Mouse (Mus musculus) small intestine, adult 2 months (tissue): ENCODE measurements at regions not wholly inside any gene's neighbourhood (a gene's known extent, or its start where the extent isn't known, plus 50 kb on each side); places are given as distances from the start of the nearest gene placed in this dataset.

Experiments
- H3K27ac ChIP-seq: fragments of 200-500 bp; 2 replicates; pipeline ENCODE4 v1.5.1; 2012; ENCODE audit warnings: low read depth, low read length, control low read depth, inconsistent platforms; ENCODE audit not compliant: insufficient read depth
- H3K27me3 ChIP-seq: fragments of 200-500 bp; 2 replicates; pipeline ENCODE4 v1.6.1; 2012; ENCODE audit warnings: mild to moderate bottlenecking, moderate library complexity, low read length, inconsistent platforms; ENCODE audit not compliant: control insufficient read depth, insufficient read depth
- H3K36me3 ChIP-seq: fragments of 200-500 bp; 2 replicates; pipeline ENCODE4 v1.6.1; 2012; ENCODE audit warnings: mild to moderate bottlenecking, low read length, control low read depth, inconsistent platforms; ENCODE audit not compliant: control insufficient read depth, insufficient read depth
- H3K4me1 ChIP-seq: fragments of 200-500 bp; 2 replicates; pipeline ENCODE4 v1.6.1; 2012; ENCODE audit warnings: low read length, inconsistent platforms, mixed read lengths; ENCODE audit not compliant: control insufficient read depth, insufficient read depth, insufficient read length
- H3K4me3 ChIP-seq: fragments of 200-500 bp; 2 replicates; pipeline ENCODE4 v1.5.1; 2012; ENCODE audit warnings: low read depth, mild to moderate bottlenecking, control low read depth, inconsistent platforms, low read length, moderate library complexity
- CTCF ChIP-seq: fragments of 200-500 bp; IDR thresholded peaks from 2 replicates; pipeline ENCODE4 v1.5.1; 2012; ENCODE audit warnings: low read depth, mild to moderate bottlenecking, control low read depth, inconsistent platforms, low read length, moderate library complexity, mixed read lengths; ENCODE audit not compliant: insufficient replicate concordance, insufficient read length; ENCODE audit errors: extremely low read depth
- POLR2A ChIP-seq: fragments of 200-500 bp; IDR thresholded peaks from 2 replicates; pipeline ENCODE4 v1.6.1; 2012; ENCODE audit warnings: low read depth, mild to moderate bottlenecking, control low read depth, inconsistent platforms, low read length, moderate library complexity
- WGBS: fragments of 180-500 bp; shearing (Covaris S2); methylation state at CpG from one replicate; pipeline ENCODE4 v1.1.7; 2018; 5-methylcytosine and 5-hydroxymethylcytosine counted together

GRCm38 (mm10) chr5:51757864-51758263, 190.3 kb upstream of the Ppargc1a start:
- Histone ChIP-seq H3K27ac (no peak overlapping the region), H3K4me3 (no peak overlapping the region), H3K36me3 (no peaks in the 10 kb centered on the region), H3K27me3 (no peaks in the 10 kb centered on the region), H3K4me1 (no peaks in the 10 kb centered on the region)
- TF ChIP-seq POLR2A, result no peak
- no peak for TF ChIP-seq CTCF
- WGBS, result 78% methylated on average over 2 of the region's 2 CpGs

- Histone ChIP-seq H3K27ac (no peak overlapping the region), H3K4me3 (no peak overlapping the region), H3K4me1 (no peaks in the 10 kb centered on the region), H3K36me3 (no peaks in the 10 kb centered on the region), H3K27me3 (no peaks in the 10 kb centered on the region)
- no peak for TF ChIP-seq CTCF
- no peak for TF ChIP-seq POLR2A
- WGBS, result 52% methylated on average over 4 of the region's 4 CpGs
Measured at GRCm38 (mm10) chr5:51752024-51752423, 184.5 kb upstream of the Ppargc1a start.

DNA sequence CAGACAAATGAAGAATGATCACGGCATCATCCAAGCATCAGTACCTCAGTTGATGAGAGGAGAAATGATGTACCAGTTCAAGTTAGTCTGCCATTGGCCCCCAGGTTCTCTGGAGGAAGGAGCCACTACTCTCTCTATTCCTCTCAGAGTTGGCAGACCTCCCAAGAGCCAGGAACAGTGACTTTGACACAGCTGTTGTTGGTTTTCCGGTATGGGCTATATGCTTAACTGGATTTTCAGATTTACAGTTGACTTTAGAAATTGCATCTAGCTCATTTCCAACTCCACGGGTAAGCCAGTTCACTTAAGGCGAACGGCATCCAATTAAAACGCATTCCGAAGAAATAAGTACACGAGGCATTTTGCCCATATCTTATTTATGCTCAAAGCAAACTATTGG, 182.9 kb upstream of the Ppargc1a start:
- Histone ChIP-seq H3K36me3 (no peaks in the 10 kb centered on the region), H3K27ac (no peak overlapping the region), H3K4me1 (no peaks in the 10 kb centered on the region), H3K4me3 (no peak overlapping the region), H3K27me3 (no peaks in the 10 kb centered on the region)
- 81% methylated on average over 8 of the region's 8 CpGs for WGBS
- TF ChIP-seq POLR2A (no peak), CTCF (no peak)

GRCm38 (mm10) chr5:51740893-51741292, 173.4 kb upstream of the Ppargc1a start:
- 97% methylated on average over 8 of the region's 8 CpGs for WGBS

GRCm38 (mm10) chr5:51730241-51730640, 162.7 kb upstream of the Ppargc1a start:
- Histone ChIP-seq H3K27ac (no peak overlapping the region), H3K36me3 (no peaks in the 10 kb centered on the region), H3K4me3 (no peak overlapping the region), H3K4me1 (no peaks in the 10 kb centered on the region), H3K27me3 (no peaks in the 10 kb centered on the region)
- 92% methylated on average over 1 of the region's 1 CpGs for WGBS
- no peak for TF ChIP-seq CTCF

More at GRCm38 (mm10) chr5:51740893-51741292, 173.4 kb upstream of the Ppargc1a start:
- no peak overlapping the region for H3K4me3 ChIP-seq
- H3K27me3 ChIP-seq, result no peaks in the 10 kb centered on the region
- H3K27ac ChIP-seq, result no peak overlapping the region
- H3K4me1 ChIP-seq, result no peaks in the 10 kb centered on the region
- TF ChIP-seq CTCF (no peak), POLR2A (no peak)
- H3K36me3 ChIP-seq, result no peaks in the 10 kb centered on the region

- H3K36me3 ChIP-seq, result no peaks in the 10 kb centered on the region
- no peaks in the 10 kb centered on the region for H3K27me3 ChIP-seq
- H3K27ac ChIP-seq, result no peak overlapping the region
- no peaks in the 10 kb centered on the region for H3K4me1 ChIP-seq
- H3K4me3 ChIP-seq, result no peak overlapping the region
- 51% methylated on average over 1 of the region's 1 CpGs for WGBS
- no peak for TF ChIP-seq POLR2A
- TF ChIP-seq CTCF, result no peak
Measured at GRCm38 (mm10) chr5:51729771-51730170, 162.2 kb upstream of the Ppargc1a start.

GRCm38 (mm10) chr5:51726762-51727161, 159.2 kb upstream of the Ppargc1a start:
- no peak for TF ChIP-seq POLR2A
- TF ChIP-seq CTCF, result no peak
- H3K36me3 ChIP-seq, result no peaks in the 10 kb centered on the region
- no peaks in the 10 kb centered on the region for H3K27me3 ChIP-seq
- H3K4me1 ChIP-seq, result no peaks in the 10 kb centered on the region
- H3K27ac ChIP-seq, result no peak overlapping the region
- H3K4me3 ChIP-seq, result no peak overlapping the region

- H3K4me1 ChIP-seq, result no peaks in the 10 kb centered on the region
- no peaks in the 10 kb centered on the region for H3K36me3 ChIP-seq
- 45% methylated on average over 8 of the region's 8 CpGs for WGBS
- H3K27ac ChIP-seq, result no peak overlapping the region
- TF ChIP-seq POLR2A (no peak), CTCF (no peak)
- no peaks in the 10 kb centered on the region for H3K27me3 ChIP-seq
- no peak overlapping the region for H3K4me3 ChIP-seq
Measured at GRCm38 (mm10) chr5:51718911-51719310, 151.4 kb upstream of the Ppargc1a start.
